Mouse (Mus musculus) liver, embryonic 11.5 days (tissue): ENCODE results near the gene Timd2. TPM values are rescaled to one million over a fixed set of nuclear protein-coding genes. Genes with fewer than 3 reads are reported as not detected.
"Not testable (repeated sequence)": the region's sequence is repeated elsewhere in the genome, so short reads cannot be mapped to it uniquely, and the experiment has no call there.

ENCODE experiments used
- ATAC-seq: fragments of 200-750 bp; cut with Nextera tagmentation; replicated peaks from 2 replicates; pipeline ENCODE4 v1.8.0; 2017; ENCODE audit warnings: moderate number of reproducible peaks, mild to moderate bottlenecking, moderate TSS enrichment, moderate library complexity; ENCODE audit not compliant: low FRiP score
- DNase-seq: peaks from one replicate; pipeline ENCODE4 v3.0.0-alpha.2; 2017; ENCODE audit warnings: low spot score
- H3K27ac ChIP-seq: fragments of 300-500 bp; sonication (generic); 2 replicates; pipeline ENCODE4 v1.5.1; 2014; ENCODE audit warnings: mild to moderate bottlenecking, low read depth, low read length, control low read depth
- H3K27me3 ChIP-seq: fragments of 300-500 bp; sonication (generic); replicated peaks from 2 replicates; pipeline ENCODE4 v1.6.1; 2014; ENCODE audit warnings: low read length, mixed read lengths; ENCODE audit not compliant: control insufficient read depth, insufficient read depth
- H3K36me3 ChIP-seq: fragments of 300-500 bp; sonication (generic); 2 replicates; pipeline ENCODE4 v1.6.1; 2014; ENCODE audit warnings: mild to moderate bottlenecking, low read length, moderate library complexity, mixed read lengths; ENCODE audit not compliant: control insufficient read depth, insufficient read depth
- H3K4me1 ChIP-seq: fragments of 300-500 bp; sonication (generic); replicated peaks from 2 replicates; pipeline ENCODE4 v1.6.1; 2014; ENCODE audit warnings: low read length, mixed read lengths; ENCODE audit not compliant: control insufficient read depth, insufficient read depth
- H3K4me2 ChIP-seq: fragments of 300-500 bp; sonication (generic); 2 replicates; pipeline ENCODE4 v1.6.1; 2014; ENCODE audit warnings: mild to moderate bottlenecking, control low read depth, moderate library complexity
- H3K4me3 ChIP-seq: fragments of 300-500 bp; sonication (generic); 2 replicates; pipeline ENCODE4 v1.5.1; 2014; ENCODE audit warnings: low read depth, low read length, control low read depth
- H3K9ac ChIP-seq: fragments of 300-500 bp; sonication (generic); 2 replicates; pipeline ENCODE4 v1.6.1; 2014; ENCODE audit warnings: low read depth, low read length, control low read depth
- H3K9me3 ChIP-seq: fragments of 300-500 bp; sonication (generic); 2 replicates; pipeline ENCODE4 v1.6.1; 2016; ENCODE audit warnings: low read length, inconsistent platforms, mixed read lengths; ENCODE audit not compliant: control insufficient read depth
- WGBS: fragments of 180-500 bp; shearing (Covaris S2); extraction: QIAGEN DNeasy Blood & Tissue Kit; methylation state at CpG from one replicate; pipeline ENCODE4 v1.1.7; 2014; 5-methylcytosine and 5-hydroxymethylcytosine counted together
- polyA plus RNA-seq: library from polyadenylated mRNA; unstranded; fragments of >200 nt; fragmentation: Nextera tagmentation; extraction: Ambion mirVana; gene quantifications from 2 replicates; pipeline ENCODE4 v1.2.1, GENCODE M21; 2014

The Timd2 gene
- polyA plus RNA-seq, 1 experiment from 2014 or later, result 4.8 TPM

GRCm38 (mm10) chr11:46682842-46683241 lies 24.0 kb downstream of the Timd2 start:
- Histone ChIP-seq H3K27ac (no peak overlapping the region), H3K4me1 (no peaks in the 10 kb centered on the region), H3K27me3 (no peaks in the 10 kb centered on the region), H3K4me3 (no peak overlapping the region), H3K9me3 (no peaks in the 10 kb centered on the region), H3K4me2 (no peak overlapping the region), H3K36me3 (no peaks in the 10 kb centered on the region), H3K9ac (no peak overlapping the region)
- no peak for DNase-seq
- no peak for ATAC-seq
- 79% methylated on average over 1 of the region's 1 CpGs for WGBS

GRCm38 (mm10) chr11:46667938-46668337 lies 38.9 kb downstream of the Timd2 start:
- DNase-seq, result no peak
- Histone ChIP-seq H3K36me3 (no peaks in the 10 kb centered on the region), H3K9me3 (no peaks in the 10 kb centered on the region), H3K27ac (no peak overlapping the region), H3K4me3 (no peak overlapping the region), H3K9ac (no peak overlapping the region), H3K4me2 (no peak overlapping the region), H3K4me1 (no peaks in the 10 kb centered on the region), H3K27me3 (no peaks in the 10 kb centered on the region)
- ATAC-seq, result no peak
- WGBS, result 64% methylated on average over 2 of the region's 2 CpGs

GRCm38 (mm10) chr11:46667105-46667504 lies 39.8 kb downstream of the Timd2 start:
- WGBS, result 88% methylated on average over 3 of the region's 3 CpGs
- H3K27ac ChIP-seq, result no peak overlapping the region

GRCm38 (mm10) chr11:46665599-46666522 lies 41.0 kb downstream of the Timd2 start:
- ATAC-seq (peak; percentile 56), DNase-seq (no peak)
- WGBS, result 53% methylated on average over 6 of the region's 6 CpGs

More at GRCm38 (mm10) chr11:46667105-46667504, 39.8 kb downstream of the Timd2 start:
- Histone ChIP-seq H3K9ac (no peak overlapping the region), H3K9me3 (no peaks in the 10 kb centered on the region), H3K4me2 (no peak overlapping the region), H3K27me3 (no peaks in the 10 kb centered on the region), H3K4me1 (no peaks in the 10 kb centered on the region), H3K36me3 (no peaks in the 10 kb centered on the region), H3K4me3 (no peak overlapping the region)
- no peak for ATAC-seq
- DNase-seq, result no peak

GRCm38 (mm10) chr11:46663215-46663614 lies 43.6 kb downstream of the Timd2 start:
- Histone ChIP-seq H3K4me2 (no peak overlapping the region), H3K27ac (no peak overlapping the region), H3K27me3 (no peaks in the 10 kb centered on the region), H3K4me3 (no peak overlapping the region), H3K9me3 (no peaks in the 10 kb centered on the region), H3K9ac (no peak overlapping the region), H3K36me3 (no peaks in the 10 kb centered on the region), H3K4me1 (no peaks in the 10 kb centered on the region)
- ATAC-seq (peak; percentile 86), DNase-seq (no peak)
- WGBS, result 57% methylated on average over 4 of the region's 4 CpGs

More at GRCm38 (mm10) chr11:46665599-46666522, 41.0 kb downstream of the Timd2 start:
- no peaks in the 10 kb centered on the region for H3K27me3 ChIP-seq
- no peaks in the 10 kb centered on the region for H3K36me3 ChIP-seq
- no peak overlapping the region for H3K27ac ChIP-seq
- H3K4me1 ChIP-seq, result no peaks in the 10 kb centered on the region
- H3K4me3 ChIP-seq, result no peak overlapping the region
- no peaks in the 10 kb centered on the region for H3K9me3 ChIP-seq
- no peak overlapping the region for H3K4me2 ChIP-seq
- no peak overlapping the region for H3K9ac ChIP-seq

- H3K9me3 ChIP-seq, result no peaks in the 10 kb centered on the region
- no peak overlapping the region for H3K9ac ChIP-seq
- no peak overlapping the region for H3K4me3 ChIP-seq
- no peaks in the 10 kb centered on the region for H3K36me3 ChIP-seq
- no peak overlapping the region for H3K4me2 ChIP-seq
- DNase-seq (no peak), ATAC-seq (no peak)
- H3K27me3 ChIP-seq, result no peaks in the 10 kb centered on the region
- H3K4me1 ChIP-seq, result no peaks in the 10 kb centered on the region
- no peak overlapping the region for H3K27ac ChIP-seq
- 70% methylated on average over 3 of the region's 3 CpGs for WGBS
Observed at GRCm38 (mm10) chr11:46652476-46652875, 54.4 kb downstream of the Timd2 start.

GRCm38 (mm10) chr11:46649655-46650054 lies 57.2 kb downstream of the Timd2 start:
- 55% methylated on average over 3 of the region's 3 CpGs for WGBS
- DNase-seq, H3K4me2 ChIP-seq, H3K4me3 ChIP-seq, H3K9me3 ChIP-seq, H3K9ac ChIP-seq, H3K4me1 ChIP-seq, ATAC-seq, H3K27me3 ChIP-seq, H3K27ac ChIP-seq, H3K36me3 ChIP-seq: not testable (repeated sequence)

- ATAC-seq (no peak), DNase-seq (no peak)
- Histone ChIP-seq H3K27ac (no peak overlapping the region), H3K4me2 (no peak overlapping the region), H3K36me3 (no peaks in the 10 kb centered on the region), H3K4me1 (no peaks in the 10 kb centered on the region), H3K4me3 (no peak overlapping the region), H3K27me3 (no peaks in the 10 kb centered on the region), H3K9ac (no peak overlapping the region), H3K9me3 (no peaks in the 10 kb centered on the region)
- WGBS, result 64% methylated on average over 1 of the region's 1 CpGs
Observed at GRCm38 (mm10) chr11:46644824-46645223, 62.0 kb downstream of the Timd2 start.

GRCm38 (mm10) chr11:46636568-46636967 lies 70.3 kb downstream of the Timd2 start:
- Histone ChIP-seq H3K4me2 (no peak overlapping the region), H3K27me3 (no peaks in the 10 kb centered on the region), H3K4me3 (no peak overlapping the region), H3K9me3 (no peaks in the 10 kb centered on the region), H3K36me3 (no peaks in the 10 kb centered on the region), H3K9ac (no peak overlapping the region), H3K27ac (no peak overlapping the region), H3K4me1 (no peaks in the 10 kb centered on the region)
- ATAC-seq, result no peak
- no peak for DNase-seq
- 73% methylated on average over 3 of the region's 3 CpGs for WGBS
